In the genomic region with DNA sequence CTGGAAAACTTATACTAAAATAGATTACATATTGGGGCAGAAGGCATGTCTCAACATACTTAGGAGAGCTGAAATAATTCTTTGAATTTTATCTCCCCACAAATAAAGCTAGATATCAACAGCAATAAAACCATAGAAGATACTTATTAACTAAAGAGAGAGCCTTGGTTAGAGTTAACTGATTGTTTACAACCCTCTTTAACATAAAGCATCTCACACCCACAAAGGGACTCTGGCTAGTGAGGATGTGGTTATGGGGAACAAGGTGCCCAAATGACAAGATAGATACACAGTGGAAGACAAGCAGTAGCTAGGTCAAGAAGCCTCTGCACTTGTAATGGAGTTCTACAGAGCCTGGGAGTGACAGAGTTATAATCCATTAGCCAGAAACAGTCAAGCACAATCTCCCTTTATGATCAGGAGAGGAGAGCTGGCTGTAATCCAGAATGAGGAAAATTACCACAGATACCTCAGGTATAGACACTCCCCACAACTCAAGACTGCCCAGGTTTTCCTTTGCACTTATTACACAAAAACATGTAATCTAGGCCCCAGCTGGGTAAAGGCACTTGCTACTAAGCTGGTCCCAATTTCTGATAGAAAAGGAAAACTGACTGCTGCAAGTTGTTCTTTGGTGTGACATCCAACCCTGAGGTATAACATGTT, we compare ENCODE assay signal across 26 mouse cellular contexts. TPM values are rescaled to one million over a fixed set of nuclear protein-coding genes. Genes with fewer than 3 reads are reported as not detected.
"Had no signal": no experiment of that assay in that cellular context is flagged by ENCODE, and none has a peak within 500 bp of the region (broad histone marks: within the 10 kb centered on the region; RNA-seq: fewer than 3 reads in every experiment).

No protein-coding gene starts in this region.

- H3K27me3 ChIP-seq: heart, embryonic 12.5 days; hindbrain, embryonic 13.5 days; hindbrain, embryonic 15.5 days; limb, embryonic 13.5 days; limb, embryonic 15.5 days; liver, embryonic 12.5 days had no signal

- H3K27ac ChIP-seq: gastrocnemius, adult 2 months; heart, embryonic 10.5 days; hindbrain, embryonic 10.5 days; hindbrain, embryonic 13.5 days; hindbrain, embryonic 15.5 days; hindbrain, postnatal 0 days; layer of hippocampus, adult 2 months; left cerebral cortex, adult 2 months; limb, embryonic 13.5 days; limb, embryonic 15.5 days; liver, embryonic 12.5 days; liver, embryonic 14.5 days had no signal

- H3K9me3 ChIP-seq: heart, embryonic 10.5 days; heart, embryonic 12.5 days; hindbrain, embryonic 10.5 days; hindbrain, embryonic 13.5 days; hindbrain, embryonic 15.5 days; limb, embryonic 13.5 days; limb, embryonic 15.5 days; liver, embryonic 12.5 days had no signal

- H3K4me1 ChIP-seq: heart, embryonic 10.5 days; heart, embryonic 12.5 days; hindbrain, embryonic 15.5 days; limb, embryonic 13.5 days; limb, embryonic 15.5 days; liver, embryonic 12.5 days had no signal

- H3K4me3 ChIP-seq: gastrocnemius, adult 2 months; heart, embryonic 10.5 days; heart, embryonic 12.5 days; hindbrain, embryonic 10.5 days; hindbrain, embryonic 13.5 days; hindbrain, embryonic 15.5 days; layer of hippocampus, adult 2 months; left cerebral cortex, adult 2 months; limb, embryonic 13.5 days; limb, embryonic 15.5 days; liver, embryonic 12.5 days had no signal

- H3K36me3 ChIP-seq: heart, embryonic 10.5 days; heart, embryonic 12.5 days; hindbrain, embryonic 10.5 days; hindbrain, embryonic 13.5 days; hindbrain, embryonic 15.5 days; limb, embryonic 13.5 days; limb, embryonic 15.5 days; liver, embryonic 12.5 days had no signal

- H3K4me2 ChIP-seq: heart, embryonic 12.5 days; hindbrain, embryonic 13.5 days; hindbrain, embryonic 15.5 days; limb, embryonic 13.5 days; limb, embryonic 15.5 days; liver, embryonic 12.5 days had no signal

- DNase-seq: gastrocnemius, adult 2 months; gastrocnemius, postnatal 10 days; gastrocnemius, postnatal 25 days; heart, adult 18-20 months; heart, postnatal 10 days; heart, postnatal 4 days; kidney, adult 18-20 months; kidney, adult 8-10 months; kidney, postnatal 10 days; kidney, postnatal 25 days; kidney, postnatal 4 days; left cerebral cortex, postnatal 4 days had no signal

- ATAC-seq: hindbrain, postnatal 0 days; liver, embryonic 12.5 days had no signal

- H3K9ac ChIP-seq: heart, embryonic 12.5 days; hindbrain, embryonic 13.5 days; hindbrain, embryonic 15.5 days; limb, embryonic 13.5 days; limb, embryonic 15.5 days; liver, embryonic 12.5 days; liver, embryonic 14.5 days had no signal

RNA-seq across cellular contexts. Expression of gene Gm2115, which starts 10.1 kb away (rescaled TPM):
- total RNA-seq: granulocyte monocyte progenitor cell, adult 5-6 weeks; liver, adult 2 months had no signal
- polyA plus RNA-seq: liver, embryonic 14.5 days had no signal
